Mouse (Mus musculus): ENCODE data around the gene Eif3l. TPM values are rescaled to one million over a fixed set of nuclear protein-coding genes. Genes with fewer than 3 reads are reported as not detected.

Gene Eif3l
- total and polyA plus RNA-seq, 3 experiments, result 63.9 to 90.3 (median 69.2) TPM

GRCm38 (mm10) chr15:79068416-79068815 lies 6.6 kb upstream of the Eif3l start:
- Histone ChIP-seq H3K9ac (ENCODE audit: low read depth, low read length) (no peak overlapping the region), H3K36me3 (ENCODE audit: control insufficient read depth, insufficient read depth, low read length) (no peaks in the 10 kb centered on the region), H3K27me3 (ENCODE audit: control insufficient read depth, insufficient read depth, low read length) (no peaks in the 10 kb centered on the region), H3K4me3 (no peak overlapping the region), H3K27ac (no peak overlapping the region), H3K4me1 (ENCODE audit: control insufficient read depth, insufficient read depth, low read length) (no peaks in the 10 kb centered on the region; the same call in 1 of the 2 replicates), H3K79me2 (replicated peaks; ENCODE audit: control insufficient read depth, insufficient read depth, low read length) (no peaks in the 10 kb centered on the region)
- WGBS, result 71% methylated on average over 3 of the region's 3 CpGs
- intact Hi-C loops (cut with DNase I), result no loop called here
- DNase-seq, result no peak
- TF ChIP-seq EP300 (IDR thresholded peaks at IDR 0.05; ENCODE audit: insufficient read depth, low read depth, low read length) (no peak), POLR2A (IDR thresholded peaks at IDR 0.05; ENCODE audit: insufficient read depth, low read depth, low read length) (no peak), CTCF (IDR thresholded peaks at IDR 0.05) (no peak)

GRCm38 (mm10) chr15:79071117-79072039 lies 3.6 kb upstream of the Eif3l start:
- Histone ChIP-seq H3K36me3 (ENCODE audit: control insufficient read depth, insufficient read depth, low read length) (peaks cover 3% of the 10 kb centered on the region; the same call in 1 of the 2 replicates), H3K79me2 (replicated peaks; ENCODE audit: control insufficient read depth, insufficient read depth, low read length) (no peaks in the 10 kb centered on the region), H3K9ac (ENCODE audit: low read depth, low read length) (no peak overlapping the region), H3K4me1 (ENCODE audit: control insufficient read depth, insufficient read depth, low read length) (peaks cover 2% of the 10 kb centered on the region), H3K27me3 (ENCODE audit: control insufficient read depth, insufficient read depth, low read length) (no peaks in the 10 kb centered on the region), H3K4me3 (no peak overlapping the region), H3K27ac (no peak overlapping the region)
- intact Hi-C loops (cut with DNase I), result loop anchor here (1.0 to 5.0 kb wide), 2 partner anchors 34 to 154 kb away; no protein-coding TSS in a partner anchor
- TF ChIP-seq EP300 (IDR thresholded peaks at IDR 0.05; ENCODE audit: insufficient read depth, low read depth, low read length) (0 out of 2 replicates have a peak, but pooled peaks have one; percentile 34), CTCF (IDR thresholded peaks at IDR 0.05) (peak; percentile 91), POLR2A (IDR thresholded peaks at IDR 0.05; ENCODE audit: insufficient read depth, low read depth, low read length) (no peak)
- DNase-seq, result peak in 1 of 2 experiments; percentile 32
- 64% methylated on average over 5 of the region's 5 CpGs for WGBS

- TF ChIP-seq POLR2A (IDR thresholded peaks at IDR 0.05; ENCODE audit: insufficient read depth, low read depth, low read length) (no peak), CTCF (IDR thresholded peaks at IDR 0.05) (no peak), EP300 (IDR thresholded peaks at IDR 0.05; ENCODE audit: insufficient read depth, low read depth, low read length) (no peak)
- no peak for DNase-seq
- Histone ChIP-seq H3K27ac (no peak overlapping the region), H3K36me3 (ENCODE audit: control insufficient read depth, insufficient read depth, low read length) (peaks cover 3% of the 10 kb centered on the region; the same call in 1 of the 2 replicates), H3K79me2 (replicated peaks; ENCODE audit: control insufficient read depth, insufficient read depth, low read length) (no peaks in the 10 kb centered on the region; the same call in 1 of the 2 replicates), H3K4me3 (no peak overlapping the region), H3K9ac (ENCODE audit: low read depth, low read length) (no peak overlapping the region), H3K4me1 (ENCODE audit: control insufficient read depth, insufficient read depth, low read length) (peaks cover 2% of the 10 kb centered on the region), H3K27me3 (ENCODE audit: control insufficient read depth, insufficient read depth, low read length) (no peaks in the 10 kb centered on the region)
- intact Hi-C loops (cut with DNase I), result loop anchor here (5.0 kb wide), 1 partner anchor 156 kb away; no protein-coding TSS in a partner anchor
Measured at GRCm38 (mm10) chr15:79073752-79074151, 1.2 kb upstream of the Eif3l start.

- TF ChIP-seq POLR2A (IDR thresholded peaks at IDR 0.05; ENCODE audit: insufficient read depth, low read depth, low read length) (no peak), EP300 (IDR thresholded peaks at IDR 0.05; ENCODE audit: insufficient read depth, low read depth, low read length) (no peak), CTCF (IDR thresholded peaks at IDR 0.05) (no peak)
- WGBS, result 33% methylated on average over 10 of the region's 10 CpGs
- Histone ChIP-seq H3K27me3 (ENCODE audit: control insufficient read depth, insufficient read depth, low read length) (no peaks in the 10 kb centered on the region), H3K4me3 (peak overlapping the region; percentile 88), H3K4me1 (ENCODE audit: control insufficient read depth, insufficient read depth, low read length) (peaks cover 2% of the 10 kb centered on the region), H3K79me2 (replicated peaks; ENCODE audit: control insufficient read depth, insufficient read depth, low read length) (no peaks in the 10 kb centered on the region; the same call in 1 of the 2 replicates), H3K36me3 (ENCODE audit: control insufficient read depth, insufficient read depth, low read length) (peaks cover 3% of the 10 kb centered on the region; the same call in 1 of the 2 replicates), H3K27ac (peak overlapping the region; percentile 86), H3K9ac (ENCODE audit: low read depth, low read length) (no peak overlapping the region)
- intact Hi-C loops (cut with DNase I), result loop anchor here (5.0 kb wide), 1 partner anchor 157 kb away; no protein-coding TSS in a partner anchor
- DNase-seq, result no peak
Measured at GRCm38 (mm10) chr15:79074446-79074845, 533 bp upstream of the Eif3l start.

GRCm38 (mm10) chr15:79075658-79076365 lies 833 bp downstream of the Eif3l start:
- H3K36me3 ChIP-seq (ENCODE audit: control insufficient read depth, insufficient read depth, low read length), result peaks cover 3% of the 10 kb centered on the region; the same call in 1 of the 2 replicates
- peak overlapping the region; percentile 94 for H3K9ac ChIP-seq (ENCODE audit: low read depth, low read length)
- H3K4me1 ChIP-seq (ENCODE audit: control insufficient read depth, insufficient read depth, low read length), result peaks cover 2% of the 10 kb centered on the region
- no peak for TF ChIP-seq POLR2A (IDR thresholded peaks at IDR 0.05; ENCODE audit: insufficient read depth, low read depth, low read length)
- TF ChIP-seq EP300 (IDR thresholded peaks at IDR 0.05; ENCODE audit: insufficient read depth, low read depth, low read length), result no peak
- no peak for TF ChIP-seq CTCF (IDR thresholded peaks at IDR 0.05)
- no peak for DNase-seq
- peak overlapping the region; percentile 86 for H3K27ac ChIP-seq
- no peaks in the 10 kb centered on the region; the same call in 1 of the 2 replicates for H3K79me2 ChIP-seq (replicated peaks; ENCODE audit: control insufficient read depth, insufficient read depth, low read length)
- no peaks in the 10 kb centered on the region for H3K27me3 ChIP-seq (ENCODE audit: control insufficient read depth, insufficient read depth, low read length)
- intact Hi-C loops (cut with DNase I), result loop anchor here (1.0 kb wide), 1 partner anchor 32 kb away; the partner anchor contains the start of gene Micall1
- peak overlapping the region; percentile 88 for H3K4me3 ChIP-seq
- 25% methylated on average over 15 of the region's 15 CpGs for WGBS

Data from heart, adult 2 months (tissue).